Mouse (Mus musculus) ES-CJ7 (cell line): ENCODE measurements at regions not wholly inside any gene's neighbourhood (a gene's known extent, or its start where the extent isn't known, plus 50 kb on each side); places are given as distances from the start of the nearest gene placed in this dataset.

Experiments
- DNase-seq: peaks from one replicate; pipeline ENCODE4 v3.0.0; 2011; ENCODE audit warnings: low read depth, low spot score

DNA sequence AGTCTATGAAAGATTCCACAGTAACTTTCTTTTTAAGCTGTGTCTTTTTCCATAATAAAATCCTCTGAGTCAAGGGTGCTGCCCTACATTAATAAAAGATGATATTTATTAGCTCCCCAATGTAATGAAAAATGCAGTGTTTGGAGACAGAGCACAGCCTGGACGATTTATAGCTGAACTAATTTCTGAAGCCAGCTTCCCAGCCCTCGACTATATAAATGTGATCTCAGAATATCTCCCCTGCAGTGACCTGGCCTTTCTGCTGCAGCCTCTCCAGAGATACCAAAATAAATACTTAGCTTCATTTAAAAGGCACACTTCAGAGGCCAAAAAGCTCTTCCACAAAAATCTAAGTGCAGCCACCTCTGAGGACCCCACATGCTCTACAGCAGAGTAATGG lies 534.7 kb downstream of the Zfp619 start:
- DNase-seq: no peak

DNA sequence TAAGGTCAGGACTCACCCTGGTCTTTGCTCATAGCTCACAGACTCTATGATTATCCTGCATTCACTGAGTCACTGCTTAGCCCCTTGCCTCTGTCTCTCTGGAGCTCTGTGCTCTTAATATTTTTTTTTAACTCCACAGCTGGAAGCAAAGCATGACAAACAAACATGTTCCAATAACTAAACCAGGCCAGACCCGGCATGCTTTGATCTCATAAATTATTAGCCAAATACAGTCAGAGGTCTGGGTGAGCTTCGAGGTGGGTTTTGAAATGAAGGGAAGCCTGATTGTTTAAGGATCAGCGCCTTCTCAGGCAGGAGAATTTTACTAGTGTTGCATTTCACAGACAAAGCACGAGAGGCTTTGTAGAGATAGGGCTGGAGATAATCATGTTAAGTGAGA lies 541.3 kb downstream of the Zfp619 start:
- no peak for DNase-seq

DNA sequence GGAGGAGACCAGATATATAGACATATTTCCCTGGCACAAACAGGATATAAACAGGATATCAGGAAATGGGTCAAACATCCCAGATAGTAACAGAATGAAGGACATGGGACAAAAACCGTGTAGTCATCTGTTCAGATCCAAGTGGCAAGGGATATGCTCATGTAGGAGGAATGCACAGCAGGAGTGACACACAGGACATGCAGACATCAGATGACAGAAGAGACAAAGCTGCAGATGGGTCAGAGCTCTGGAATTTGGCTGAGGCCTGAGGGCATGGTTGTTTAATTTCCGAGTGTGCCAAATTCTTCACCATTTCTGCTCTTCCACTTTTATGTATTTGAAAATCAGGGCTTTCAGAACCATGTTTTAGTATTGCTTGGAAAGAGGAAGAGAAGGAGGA lies 547.1 kb downstream of the Zfp619 start:
- DNase-seq: no peak

DNA sequence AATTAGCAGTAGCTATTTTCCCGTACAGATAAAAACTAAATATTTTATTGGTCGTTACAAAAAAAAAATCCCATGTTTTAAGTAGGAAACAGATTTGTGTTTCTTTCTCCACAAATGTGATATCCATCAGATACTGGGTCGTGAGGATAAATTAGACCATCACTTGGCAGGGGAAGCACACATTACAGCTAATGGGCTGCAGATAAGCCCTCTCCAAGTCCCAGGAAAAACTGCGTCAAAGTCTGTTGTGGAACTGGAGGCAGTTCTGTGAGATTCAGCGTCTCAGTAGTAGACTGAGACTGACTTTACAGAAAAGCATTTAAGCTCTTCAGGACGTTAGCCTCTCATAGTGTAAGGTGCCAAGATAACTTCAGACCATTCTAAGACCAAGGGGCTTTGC lies 548.0 kb downstream of the Zfp619 start:
- DNase-seq: no peak

DNA sequence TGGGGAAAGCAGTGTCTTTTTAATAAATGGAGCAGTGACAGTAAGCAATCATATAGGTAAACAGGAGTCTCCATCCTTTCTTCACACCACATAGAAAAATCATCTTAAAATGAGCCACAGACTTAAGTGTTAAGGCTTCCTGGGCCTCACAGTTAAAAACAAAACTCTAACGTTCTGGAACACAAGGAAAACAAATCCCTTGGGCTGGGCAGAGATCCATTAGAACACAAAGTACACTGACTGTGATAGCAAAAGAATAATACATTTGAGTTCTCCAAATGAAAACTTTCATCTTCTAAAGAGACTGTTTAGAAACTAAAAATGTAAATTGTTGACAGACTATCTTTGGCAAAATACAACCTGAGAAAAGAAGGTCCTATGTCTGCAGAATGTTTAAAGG lies 549.8 kb downstream of the Zfp619 start:
- DNase-seq: no peak

DNA sequence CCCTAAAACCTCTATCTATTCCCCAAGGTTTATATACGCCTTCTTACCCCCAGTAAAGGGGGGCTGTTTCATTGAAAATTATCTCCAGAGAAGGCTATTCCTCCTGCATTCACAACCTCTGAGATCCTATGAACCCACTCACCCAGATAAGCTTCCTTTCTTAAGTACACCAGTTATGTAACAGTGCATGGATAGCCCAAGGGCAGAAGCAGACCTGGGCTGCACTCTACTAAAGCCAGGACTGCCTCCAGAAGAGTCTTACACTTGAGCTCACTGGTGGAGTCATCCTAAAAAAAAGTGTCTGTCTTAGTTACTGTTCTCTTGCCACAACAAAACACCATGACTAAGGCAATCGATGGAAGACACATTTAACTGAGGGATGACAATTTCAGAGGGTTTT lies 553.7 kb downstream of the Zfp619 start:
- no peak for DNase-seq

DNA sequence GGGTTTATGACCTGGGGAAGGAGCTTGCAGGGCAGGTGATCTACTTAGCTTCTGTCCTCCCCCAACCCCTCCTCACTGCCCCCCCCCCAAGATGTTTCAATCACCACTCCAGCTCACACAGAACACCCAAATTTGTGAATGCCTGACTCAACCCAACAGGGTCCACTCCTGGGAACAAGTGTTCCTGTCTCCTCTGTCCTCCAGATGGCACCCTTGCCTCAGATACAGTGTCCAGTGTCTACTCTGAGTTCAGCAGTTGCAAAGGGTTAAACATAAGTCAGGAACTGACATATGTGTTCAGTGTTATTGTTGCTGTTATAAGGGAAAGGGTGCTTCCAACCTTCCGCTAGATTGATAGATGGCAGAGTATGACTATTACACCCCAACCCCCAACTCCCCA lies 554.9 kb downstream of the Zfp619 start:
- peak; percentile 6 for DNase-seq

DNA sequence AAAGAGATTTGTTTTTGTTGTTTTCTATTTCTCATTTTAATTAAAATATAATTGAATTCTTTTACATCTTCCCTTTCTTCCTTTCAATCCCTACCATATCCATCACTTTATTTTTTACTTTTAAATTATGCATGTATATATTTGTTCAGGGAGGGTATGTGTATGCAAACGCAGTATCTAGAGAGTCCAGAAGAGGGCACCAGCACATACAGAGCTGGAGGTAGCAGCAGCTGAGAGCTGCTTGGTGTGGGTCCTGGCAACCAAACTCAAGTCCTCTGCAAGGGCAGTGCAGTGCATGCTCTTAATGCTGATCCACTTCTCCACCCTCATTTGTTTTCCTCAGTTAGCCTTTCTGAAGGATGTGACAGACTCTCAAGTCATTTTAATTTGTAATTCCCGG lies 568.7 kb downstream of the Zfp619 start:
- peak; percentile 2 for DNase-seq

DNA sequence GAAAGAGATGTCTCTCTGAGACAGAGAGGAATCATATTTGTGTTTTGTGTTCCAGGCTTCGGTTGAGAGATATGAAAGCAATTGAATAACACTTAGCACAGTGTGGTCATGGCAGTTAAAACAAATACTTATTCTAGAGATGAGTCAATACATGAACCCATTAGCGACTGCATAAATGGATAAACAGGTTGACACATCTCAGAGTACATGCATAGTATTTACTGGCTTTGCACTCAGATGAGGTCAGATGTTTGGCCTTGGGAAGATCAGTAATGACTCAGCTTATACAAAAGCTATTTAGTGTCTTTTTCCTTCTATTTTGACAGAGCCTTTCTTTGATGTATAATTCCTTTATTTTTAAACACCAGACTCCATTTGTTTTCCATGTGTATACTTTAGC lies 579.5 kb downstream of the Zfp619 start:
- no peak for DNase-seq

DNA sequence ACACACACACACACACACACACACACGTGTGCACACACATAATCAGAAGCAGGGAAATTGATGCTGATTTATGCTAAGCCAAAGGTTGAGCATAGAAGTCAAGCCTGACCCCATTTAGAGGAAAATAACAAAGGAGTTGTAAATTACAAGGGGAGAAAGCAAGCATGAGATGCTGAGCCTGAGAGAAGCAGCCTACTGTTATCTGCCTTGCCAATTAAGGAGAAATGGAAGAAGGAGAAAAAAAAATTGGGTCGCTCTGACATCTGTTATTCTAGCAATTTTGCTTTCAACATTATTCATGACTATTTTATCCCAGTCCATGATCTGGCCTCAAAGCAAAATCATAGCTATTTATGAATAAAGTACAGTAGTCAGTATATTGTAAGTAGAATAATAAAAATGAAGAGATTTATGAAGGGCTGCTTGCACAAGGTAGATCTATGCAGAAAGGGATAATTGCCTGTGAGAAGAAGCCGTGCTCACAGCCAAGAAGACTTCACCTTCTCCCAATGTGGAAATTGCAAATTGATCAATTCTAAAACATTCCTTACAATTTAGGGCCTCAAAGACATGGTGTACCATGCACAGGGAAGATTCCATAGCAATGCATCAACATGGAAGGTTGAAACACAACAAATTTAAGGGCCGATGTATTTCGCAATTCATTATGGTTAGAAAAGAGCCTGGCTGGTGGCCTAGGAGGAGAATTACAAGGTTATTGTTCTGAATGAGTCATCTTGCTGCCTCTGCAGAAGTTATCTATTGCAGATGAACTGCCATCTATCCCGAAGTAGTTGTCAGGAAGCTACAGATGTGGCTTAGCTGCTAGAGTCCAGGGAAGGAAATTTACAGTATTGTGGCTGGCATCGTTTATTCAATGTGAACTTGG lies 585.7 kb downstream of the Zfp619 start:
- no peak for DNase-seq

DNA sequence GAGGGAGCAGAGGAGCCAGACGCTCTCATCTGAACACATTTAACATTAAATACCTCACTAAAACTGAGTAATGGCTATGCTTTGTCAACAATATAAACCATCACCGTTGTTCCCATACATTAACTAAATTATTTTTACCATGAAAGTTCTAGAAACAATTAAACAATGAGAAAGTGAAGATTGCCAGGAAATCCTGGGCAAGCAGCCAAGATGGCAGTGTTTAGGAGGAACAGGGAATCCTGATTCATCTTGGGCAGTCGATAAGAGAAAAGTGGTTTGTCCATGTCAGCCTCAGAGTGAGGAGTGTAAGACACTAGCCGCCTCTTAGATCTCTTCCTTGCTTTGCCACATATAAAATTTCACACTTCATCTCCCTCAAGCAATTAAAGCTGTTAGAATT lies 625.3 kb downstream of the Zfp619 start:
- DNase-seq: no peak

DNA sequence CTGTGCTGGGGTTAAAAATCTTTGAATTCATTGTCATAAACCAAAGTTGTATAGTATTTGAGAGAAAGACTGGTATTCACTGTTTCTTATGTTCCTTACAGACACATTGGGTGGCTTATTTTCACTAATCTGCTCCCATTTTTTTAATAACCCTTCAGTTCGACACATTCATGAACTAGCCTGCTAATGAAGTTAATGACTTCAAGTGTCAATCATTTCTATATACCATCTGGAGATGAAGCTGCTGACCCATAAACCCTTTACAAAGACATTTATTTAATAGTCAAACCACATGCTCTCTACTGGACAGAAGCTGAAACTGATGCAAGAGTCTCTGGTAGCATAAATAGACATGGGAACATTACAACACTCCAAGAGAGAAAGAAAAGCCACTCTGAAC lies 626.9 kb downstream of the Zfp619 start:
- DNase-seq: no peak

DNA sequence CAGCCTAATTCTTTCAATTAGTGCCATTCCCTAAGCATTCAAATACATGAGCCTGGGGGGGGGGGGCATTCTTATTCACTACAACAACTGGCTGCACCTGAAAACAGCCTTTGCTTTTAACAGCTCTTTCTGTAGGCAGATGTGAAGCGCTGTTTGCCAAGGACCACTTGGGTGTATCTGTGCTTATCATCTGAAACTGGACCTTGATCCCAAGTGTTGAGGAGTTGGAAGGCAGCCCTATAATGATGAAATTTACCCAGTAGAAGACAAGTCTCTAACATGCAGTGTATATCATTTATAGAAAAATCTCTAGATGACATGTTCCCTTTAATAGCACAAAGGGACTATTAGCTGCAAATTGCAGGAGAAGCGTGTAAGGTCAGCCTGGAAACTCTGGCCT lies 660.0 kb downstream of the Zfp619 start:
- peak; percentile 26 for DNase-seq

DNA sequence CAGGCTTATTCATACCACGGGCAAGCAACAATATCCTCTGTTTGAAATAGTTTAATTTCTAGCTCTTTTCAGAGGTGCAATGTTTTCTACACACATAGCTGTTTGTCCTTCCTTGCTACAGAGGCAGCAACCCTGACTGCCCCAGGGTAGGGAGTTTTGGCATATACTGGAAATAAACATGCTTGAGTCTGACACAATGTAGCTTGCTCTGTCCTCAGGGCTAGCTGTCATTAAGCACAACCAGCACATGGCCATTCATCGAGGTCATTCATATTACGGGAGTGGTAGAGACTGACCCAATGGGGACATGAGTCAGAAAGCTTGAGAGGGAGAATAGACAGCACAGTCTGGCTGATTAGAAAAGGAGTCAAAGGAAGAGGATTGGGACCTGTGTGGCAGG lies 677.8 kb downstream of the Zfp619 start:
- DNase-seq: no peak

DNA sequence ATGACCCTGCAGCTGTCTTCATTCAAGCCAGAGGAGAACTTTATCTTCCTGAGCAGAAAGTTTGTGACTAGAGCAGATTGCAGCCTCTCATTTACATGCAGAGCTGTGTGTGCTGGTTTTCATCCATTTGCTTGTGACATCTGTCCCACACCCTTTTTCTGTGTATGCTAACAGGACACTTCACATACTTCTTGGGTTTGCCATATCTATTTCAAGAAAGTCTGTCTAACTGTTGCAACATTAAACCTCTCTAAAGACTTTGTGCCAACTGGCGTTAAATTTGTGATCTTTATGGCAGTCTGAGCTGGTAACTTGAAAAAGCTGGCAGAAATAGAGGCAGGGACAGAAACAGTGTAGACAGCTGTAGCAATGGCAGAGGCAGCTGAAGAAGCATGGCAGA lies 685.0 kb downstream of the Zfp619 start:
- DNase-seq: no peak

DNA sequence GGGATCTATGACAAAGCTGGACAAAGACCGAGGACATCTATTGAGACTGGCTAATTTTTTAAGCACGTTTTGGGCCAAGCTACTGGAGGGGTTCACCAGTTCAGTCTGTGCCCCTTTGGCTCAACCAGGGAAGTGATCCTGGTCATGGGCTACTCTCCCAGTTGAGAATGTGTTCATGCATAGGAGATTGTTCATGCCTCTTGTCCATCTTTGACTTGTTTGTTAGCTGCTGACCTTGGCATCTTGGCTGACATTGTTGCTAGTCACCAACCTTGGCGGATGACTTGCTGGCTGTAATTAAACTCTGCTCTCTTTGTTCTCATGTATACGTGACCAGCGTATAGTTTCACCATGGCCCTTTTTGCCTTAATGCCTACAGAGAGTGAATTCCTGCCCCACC lies 686.2 kb upstream of the Vstm2b start:
- no peak for DNase-seq

DNA sequence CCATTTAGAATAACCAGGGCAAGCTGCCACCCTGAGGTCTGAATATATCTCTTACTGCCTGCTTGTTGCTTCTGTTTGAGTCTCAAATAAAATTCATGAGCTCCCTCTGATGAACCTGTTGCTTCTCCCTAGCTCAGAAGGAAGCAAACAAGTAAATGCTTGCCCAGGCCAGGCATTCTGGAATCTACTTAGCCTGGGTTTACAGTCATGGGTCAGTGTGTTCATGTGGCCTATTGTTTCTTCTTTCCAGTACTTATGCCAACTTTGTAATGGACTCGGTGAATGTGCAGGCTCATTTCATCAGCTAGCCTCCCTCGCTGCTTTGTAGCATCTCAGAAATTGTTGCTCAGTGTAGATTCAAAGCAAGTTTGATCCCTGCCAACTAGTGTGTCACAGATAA lies 685.6 kb upstream of the Vstm2b start:
- no peak for DNase-seq

DNA sequence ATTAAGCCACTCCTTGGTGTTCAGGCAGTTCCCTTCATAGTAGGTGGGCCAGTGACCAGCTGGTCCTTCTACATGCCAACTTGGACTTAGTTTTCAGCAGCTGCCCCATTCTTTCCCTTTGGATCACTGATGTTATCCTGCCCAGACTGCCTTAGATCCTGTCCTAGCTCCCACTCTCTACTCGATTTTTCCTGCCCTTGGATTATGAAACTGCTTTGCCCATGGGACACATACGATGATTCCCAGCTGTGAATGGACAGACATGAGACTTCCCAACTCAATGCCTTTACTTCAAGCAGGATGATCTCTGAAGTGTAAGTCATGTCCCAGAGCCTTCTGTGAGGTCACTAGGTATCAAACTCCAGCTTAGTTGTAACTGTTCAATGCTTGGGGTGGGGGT lies 684.5 kb upstream of the Vstm2b start:
- DNase-seq: no peak

DNA sequence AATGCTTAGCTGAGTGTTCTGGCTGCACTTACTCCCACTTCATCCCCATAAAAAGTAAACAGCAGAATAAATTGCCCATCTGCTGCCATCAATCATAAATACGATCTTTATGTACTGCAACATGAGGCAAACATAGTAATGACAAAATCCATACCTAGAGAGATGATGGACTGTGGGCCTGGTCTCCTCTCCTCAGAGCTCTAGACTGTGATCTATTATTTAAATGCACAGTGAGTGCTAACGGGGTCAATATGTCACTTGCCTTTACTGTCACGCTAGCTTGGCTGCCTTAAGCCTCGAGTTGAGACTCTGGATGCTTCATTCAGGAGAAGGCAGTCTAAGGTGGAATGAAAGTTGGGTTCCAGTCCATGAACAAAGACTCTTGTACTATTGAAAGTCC lies 683.7 kb upstream of the Vstm2b start:
- DNase-seq: no peak

DNA sequence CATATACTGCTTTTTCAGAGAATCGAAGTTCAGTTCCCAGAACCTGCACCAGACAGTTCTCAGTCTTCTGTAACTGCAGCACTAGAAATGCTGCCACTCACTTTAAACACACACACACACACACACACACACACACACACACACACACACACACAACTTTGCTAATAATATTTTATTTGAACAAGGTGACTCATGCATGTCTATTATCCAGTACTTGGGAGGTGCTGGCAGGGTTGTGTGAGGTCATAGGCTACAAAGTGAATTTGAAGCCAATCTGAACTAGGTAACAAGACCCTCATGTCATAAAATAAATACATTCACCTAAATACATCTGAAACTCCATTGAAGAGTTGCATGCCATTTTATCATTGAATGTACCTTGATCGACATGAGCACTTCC lies 682.9 kb upstream of the Vstm2b start:
- no peak for DNase-seq

DNA sequence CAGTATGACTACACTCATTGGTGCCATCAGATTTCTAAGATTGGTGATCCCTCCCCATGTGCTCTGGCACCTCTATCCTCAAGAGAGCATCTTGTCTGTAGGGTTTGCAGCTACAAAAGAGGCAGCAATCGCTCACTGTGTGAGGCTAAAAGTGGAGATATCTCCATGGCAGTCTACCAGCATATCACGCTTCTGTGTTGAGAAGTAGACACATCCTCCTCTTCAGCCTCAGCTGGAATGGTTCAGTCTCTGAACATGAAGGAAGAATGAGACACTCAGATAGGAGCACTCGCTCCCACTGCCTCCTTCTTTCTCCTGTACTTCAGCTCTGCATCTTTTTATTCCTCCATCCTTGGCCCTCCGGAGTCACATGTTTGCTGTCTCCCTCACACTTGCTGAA lies 677.6 kb upstream of the Vstm2b start:
- no peak for DNase-seq

DNA sequence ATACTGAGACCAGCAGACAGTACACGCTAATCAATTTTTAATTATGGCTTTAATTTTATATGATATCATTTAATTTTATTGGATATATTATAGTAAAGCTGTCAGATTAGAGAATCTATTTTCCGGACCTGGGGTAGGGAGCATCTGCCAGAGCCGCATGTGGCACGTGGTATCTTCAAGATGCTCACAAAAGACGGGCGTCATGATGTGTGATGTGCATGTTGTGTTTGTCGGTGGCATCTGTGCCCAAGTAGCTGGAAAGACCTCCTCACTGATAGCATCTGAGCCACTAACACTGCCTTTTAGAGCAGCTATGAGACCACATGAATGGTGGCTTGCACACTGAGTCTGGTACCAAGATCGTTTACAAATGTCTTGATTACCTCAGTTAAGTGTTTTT lies 652.9 kb upstream of the Vstm2b start:
- no peak for DNase-seq

DNA sequence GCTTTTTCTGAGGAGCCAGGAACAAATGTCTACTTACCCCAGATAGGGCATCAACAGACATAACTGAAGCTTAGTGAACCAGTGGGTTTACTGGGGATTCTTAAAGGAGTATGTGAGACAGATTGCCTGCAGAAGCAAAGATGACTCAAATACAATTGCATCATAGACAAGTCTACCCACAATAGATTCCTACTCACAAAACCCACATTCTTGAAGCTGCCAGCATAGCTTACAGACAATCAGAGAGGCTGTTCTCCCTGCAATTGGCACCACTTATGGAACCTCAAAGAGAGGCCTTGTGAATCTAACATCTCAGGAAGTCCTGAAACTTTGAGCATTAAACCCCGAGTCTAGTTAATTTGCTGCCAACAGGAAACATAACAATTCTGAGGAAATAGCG lies 649.6 kb upstream of the Vstm2b start:
- no peak for DNase-seq

DNA sequence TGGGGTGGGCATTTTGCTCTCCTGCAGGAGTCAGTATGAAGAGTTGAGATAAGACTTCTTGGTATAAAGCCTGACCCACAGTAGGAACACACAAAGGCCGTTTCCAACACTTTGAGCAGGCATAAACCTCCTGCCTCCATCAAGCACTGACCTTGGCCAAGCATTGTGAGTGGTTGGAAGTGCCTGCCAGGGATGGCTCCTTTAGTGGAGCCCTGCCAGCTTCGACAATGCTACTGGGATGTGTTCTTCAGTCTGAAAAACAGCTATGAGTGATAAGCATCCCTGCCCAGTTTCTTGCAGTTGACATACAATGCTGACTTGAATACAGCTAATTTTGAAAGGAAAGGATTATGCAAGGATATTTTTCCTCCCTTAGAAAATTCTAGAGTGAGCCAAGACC lies 644.6 kb upstream of the Vstm2b start:
- no peak for DNase-seq
